Mouse (Mus musculus) stomach, embryonic 16.5 days (tissue): Measurements from ENCODE around the gene Hoxa9. TPM values are rescaled to one million over a fixed set of nuclear protein-coding genes. Genes with fewer than 3 reads are reported as not detected.
A peak's percentile ranks its signal among the peaks of the same experiment; 100 is the strongest.

Source experiments
- ATAC-seq: fragments of 200-750 bp; cut with Nextera tagmentation; 2 replicates; pipeline ENCODE4 v1.8.0; 2017; ENCODE audit warnings: moderate number of reproducible peaks, moderate TSS enrichment; ENCODE audit not compliant: insufficient read depth, low FRiP score
- H3K27ac ChIP-seq: fragments of 300-500 bp; sonication (generic); 2 replicates; pipeline ENCODE4 v1.5.1; 2014; ENCODE audit warnings: low read length
- H3K27me3 ChIP-seq: fragments of 300-500 bp; sonication (generic); 2 replicates; pipeline ENCODE4 v1.6.1; 2014; ENCODE audit warnings: low read length, control low read depth, mixed read lengths; ENCODE audit not compliant: control insufficient read depth, insufficient read depth
- H3K36me3 ChIP-seq: fragments of 300-500 bp; sonication (generic); 2 replicates; pipeline ENCODE4 v1.6.1; 2014; ENCODE audit warnings: low read length; ENCODE audit not compliant: control insufficient read depth, insufficient read depth
- H3K4me1 ChIP-seq: fragments of 300-500 bp; sonication (generic); 2 replicates; pipeline ENCODE4 v1.6.1; 2014; ENCODE audit warnings: low read length, control low read depth, mixed read lengths; ENCODE audit not compliant: control insufficient read depth, insufficient read depth
- H3K4me2 ChIP-seq: fragments of 300-500 bp; sonication (generic); 2 replicates; pipeline ENCODE4 v1.6.1; 2014; ENCODE audit warnings: low read depth, low read length, mixed read lengths
- H3K4me3 ChIP-seq: fragments of 300-500 bp; sonication (generic); replicated peaks from 2 replicates; pipeline ENCODE4 v1.5.1; 2014; ENCODE audit warnings: mild to moderate bottlenecking, low read length
- H3K9ac ChIP-seq: fragments of 300-500 bp; sonication (generic); 2 replicates; pipeline ENCODE4 v1.6.1; 2014; ENCODE audit warnings: low read length
- H3K9me3 ChIP-seq: fragments of 300-500 bp; sonication (generic); replicated peaks from 2 replicates; pipeline ENCODE4 v1.6.1; 2016; ENCODE audit warnings: low read length, control low read depth; ENCODE audit not compliant: control insufficient read depth
- WGBS: fragments of 180-500 bp; shearing (Covaris S2); extraction: QIAGEN DNeasy Blood & Tissue Kit; methylation state at CpG from one replicate; pipeline ENCODE4 v1.1.7; 2014; 5-methylcytosine and 5-hydroxymethylcytosine counted together
- polyA plus RNA-seq: library from polyadenylated mRNA; unstranded; fragments of >200 nt; fragmentation: Nextera tagmentation; extraction: Ambion mirVana; gene quantifications from 2 replicates; pipeline ENCODE4 v1.2.1, GENCODE M21; 2015

Gene Hoxa9
- polyA plus RNA-seq, 1 experiment from 2014 or later: 0.50 TPM

DNA sequence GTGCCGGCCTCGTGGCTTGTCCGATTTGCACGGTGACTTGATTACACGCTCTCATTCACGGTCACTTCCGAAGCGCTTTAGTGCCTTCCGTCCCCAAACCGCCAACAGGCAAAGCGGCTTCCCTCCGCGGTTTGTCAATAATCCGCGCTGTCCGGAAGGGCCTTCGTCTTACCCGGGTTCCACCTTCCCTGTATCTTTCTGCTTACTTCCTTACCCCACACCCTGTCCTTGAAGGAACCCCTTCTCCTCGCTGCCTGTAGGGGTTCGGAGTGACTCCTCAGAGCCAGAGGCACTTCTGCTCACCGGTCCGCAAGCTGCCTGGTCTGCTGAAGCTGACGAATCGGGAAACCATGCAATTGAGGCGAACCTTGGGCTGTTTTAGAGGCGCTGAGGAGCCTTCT, 15.5 kb upstream of the Hoxa9 start:
- peaks cover 5% of the 10 kb centered on the region; the same call in 1 of the 2 replicates for H3K4me1 ChIP-seq
- H3K27me3 ChIP-seq: peaks cover 95% of the 10 kb centered on the region
- ATAC-seq: no peak
- H3K36me3 ChIP-seq: no peaks in the 10 kb centered on the region
- no peak overlapping the region for H3K27ac ChIP-seq
- no peaks in the 10 kb centered on the region for H3K9me3 ChIP-seq
- no peak overlapping the region for H3K4me3 ChIP-seq
- 1% methylated on average over 26 of the region's 26 CpGs for WGBS
- H3K4me2 ChIP-seq: no peak overlapping the region
- H3K9ac ChIP-seq: no peak overlapping the region

DNA sequence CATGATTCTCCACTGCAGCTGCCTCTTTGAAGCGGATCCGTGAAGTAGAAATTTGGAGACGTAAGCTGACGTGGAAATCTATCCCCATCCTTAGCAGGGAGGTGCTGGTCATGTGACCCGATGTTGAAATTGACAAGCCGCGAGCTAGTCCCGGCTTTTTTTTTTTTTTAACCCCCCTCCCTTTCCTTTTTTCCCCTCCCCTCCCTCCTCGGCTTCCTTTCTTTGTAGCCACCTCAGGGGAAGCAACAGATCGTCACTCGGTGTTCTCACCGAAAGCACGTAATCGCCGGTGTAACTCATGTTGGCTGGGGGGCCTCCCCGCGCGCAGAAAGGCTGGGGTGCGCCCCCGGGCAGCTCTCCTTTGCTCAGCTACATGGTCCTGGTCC, 14.9 kb upstream of the Hoxa9 start, which contains the start of gene Hoxa11:
Gene Hoxa11 (minus strand): TSS at position 54 of the 386 bp plus-strand sequence.
- H3K9ac ChIP-seq: no peak within 1 kb of the TSS
- peaks cover 95% of the 10 kb centered on the region for H3K27me3 ChIP-seq
- H3K4me3 ChIP-seq: peak within 1 kb of the TSS; percentile 20; the same call in 1 of the 2 replicates

DNA sequence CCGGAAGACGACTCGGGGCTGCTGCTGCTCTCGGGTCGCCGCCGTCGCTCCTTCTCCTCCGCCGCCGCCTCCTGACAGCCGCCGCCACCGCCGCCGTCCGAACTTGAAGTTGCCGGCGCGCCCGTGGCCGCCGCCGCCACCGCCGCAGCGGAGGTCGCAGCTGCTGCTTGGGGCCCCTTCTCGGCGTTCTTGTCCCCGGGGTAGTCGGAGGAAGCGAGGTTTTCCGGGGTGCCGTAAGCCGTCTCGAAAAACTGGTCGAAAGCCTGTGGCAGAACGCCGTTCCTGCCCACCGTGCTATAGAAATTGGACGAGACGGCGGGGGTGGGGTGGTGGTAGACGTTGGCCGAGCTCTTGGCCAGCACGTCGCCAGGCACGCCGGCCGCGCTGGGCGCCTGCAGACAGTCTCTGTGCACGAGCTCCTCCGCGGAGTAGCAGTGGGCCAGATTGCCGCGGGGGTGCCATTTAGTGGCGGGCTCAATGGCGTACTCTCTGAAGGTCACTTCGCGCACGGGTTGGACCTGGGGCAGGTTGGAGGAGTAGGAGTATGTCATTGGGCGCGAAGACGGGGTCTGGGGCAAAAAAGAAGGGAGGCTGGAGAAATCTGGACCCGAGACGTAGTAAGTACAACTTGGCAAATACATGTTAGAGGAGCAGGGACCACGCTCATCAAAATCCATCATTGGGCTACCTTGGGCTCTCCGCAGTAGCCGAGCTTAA, 14.3 kb upstream of the Hoxa9 start:
- Histone ChIP-seq H3K4me2 (no peak overlapping the region), H3K27me3 (peaks cover 97% of the 10 kb centered on the region), H3K27ac (no peak overlapping the region), H3K9me3 (no peaks in the 10 kb centered on the region), H3K4me1 (peaks cover 5% of the 10 kb centered on the region), H3K9ac (no peak overlapping the region), H3K36me3 (no peaks in the 10 kb centered on the region), H3K4me3 (peak overlapping the region; percentile 20; the same call in 1 of the 2 replicates)
- under 1% methylated on average over 70 of the region's 71 CpGs for WGBS
- no peak for ATAC-seq

More for the DNA sequence above, 14.9 kb upstream of the Hoxa9 start, which contains the start of gene Hoxa11:
- Histone ChIP-seq H3K4me2 (no peak within 1 kb of the TSS), H3K4me1 (peaks cover 5% of the 10 kb centered on the region; the same call in 1 of the 2 replicates), H3K9me3 (no peaks in the 10 kb centered on the region), H3K36me3 (no peaks in the 10 kb centered on the region), H3K27ac (no peak within 1 kb of the TSS)
- no peak for ATAC-seq
- 3% methylated on average over 20 of the region's 20 CpGs for WGBS

DNA sequence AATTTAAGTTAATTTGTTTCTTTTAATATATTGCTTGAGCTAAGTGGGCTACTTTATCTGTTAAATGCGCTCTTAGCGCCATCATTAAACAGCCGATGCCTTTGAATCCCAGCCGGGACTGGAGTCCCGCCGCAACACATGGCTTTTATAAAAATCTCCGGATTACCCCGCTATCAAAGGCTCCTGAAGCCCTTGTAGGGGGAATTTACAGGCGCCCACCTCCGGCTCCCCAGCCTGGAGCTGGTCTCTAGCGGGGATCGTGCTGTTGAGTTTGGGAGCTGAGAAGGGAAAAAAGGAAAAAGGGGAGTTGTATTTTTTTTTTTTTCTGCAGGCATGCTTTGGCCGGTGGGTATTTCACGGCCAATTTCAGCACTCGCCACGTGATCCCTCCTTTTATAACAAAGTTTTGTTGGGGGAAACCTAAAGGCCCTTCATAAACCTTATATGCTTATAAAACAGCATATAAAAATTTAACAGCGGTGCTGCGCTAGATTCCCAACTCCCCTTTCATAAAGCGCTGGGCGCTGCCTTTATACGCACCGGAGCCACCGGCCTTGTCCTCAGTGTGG, 13.7 kb upstream of the Hoxa9 start:
- Histone ChIP-seq H3K4me2 (no peak overlapping the region), H3K9ac (no peak overlapping the region), H3K9me3 (no peaks in the 10 kb centered on the region), H3K27me3 (peaks cover 97% of the 10 kb centered on the region), H3K4me1 (peaks cover 8% of the 10 kb centered on the region), H3K36me3 (no peaks in the 10 kb centered on the region), H3K27ac (no peak overlapping the region), H3K4me3 (peak overlapping the region; percentile 20; the same call in 1 of the 2 replicates)
- 3% methylated on average over 23 of the region's 23 CpGs for WGBS
- no peak for ATAC-seq

DNA sequence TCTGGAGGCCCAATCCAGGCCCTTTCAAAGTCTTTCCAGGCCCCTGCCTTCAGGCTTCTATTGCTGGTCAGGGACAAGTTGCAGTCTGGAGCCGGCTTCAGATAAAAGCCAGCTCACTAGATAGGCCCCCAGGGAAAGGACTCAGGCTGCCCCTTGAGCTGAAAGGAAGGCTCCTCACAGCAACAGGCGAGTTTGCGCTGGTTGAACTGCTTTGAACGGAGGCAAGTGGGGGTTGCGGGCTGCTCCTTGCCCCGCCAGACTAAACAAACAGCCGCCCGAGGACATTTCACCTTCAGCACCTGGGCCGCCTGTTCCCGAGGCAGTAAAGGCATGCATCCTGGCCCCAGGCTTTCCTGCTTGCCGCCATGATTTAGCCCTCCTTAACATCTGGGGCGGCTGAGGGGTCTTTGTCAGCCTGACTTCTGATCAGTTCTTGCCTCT, 12.8 kb upstream of the Hoxa9 start:
- H3K9me3 ChIP-seq: no peaks in the 10 kb centered on the region
- WGBS: 2% methylated on average over 12 of the region's 12 CpGs
- no peak for ATAC-seq
- no peak overlapping the region for H3K9ac ChIP-seq
- no peak overlapping the region for H3K4me2 ChIP-seq
- H3K4me3 ChIP-seq: no peak overlapping the region
- peaks cover 8% of the 10 kb centered on the region for H3K4me1 ChIP-seq
- peaks cover 95% of the 10 kb centered on the region for H3K27me3 ChIP-seq
- no peaks in the 10 kb centered on the region for H3K36me3 ChIP-seq
- H3K27ac ChIP-seq: no peak overlapping the region

DNA sequence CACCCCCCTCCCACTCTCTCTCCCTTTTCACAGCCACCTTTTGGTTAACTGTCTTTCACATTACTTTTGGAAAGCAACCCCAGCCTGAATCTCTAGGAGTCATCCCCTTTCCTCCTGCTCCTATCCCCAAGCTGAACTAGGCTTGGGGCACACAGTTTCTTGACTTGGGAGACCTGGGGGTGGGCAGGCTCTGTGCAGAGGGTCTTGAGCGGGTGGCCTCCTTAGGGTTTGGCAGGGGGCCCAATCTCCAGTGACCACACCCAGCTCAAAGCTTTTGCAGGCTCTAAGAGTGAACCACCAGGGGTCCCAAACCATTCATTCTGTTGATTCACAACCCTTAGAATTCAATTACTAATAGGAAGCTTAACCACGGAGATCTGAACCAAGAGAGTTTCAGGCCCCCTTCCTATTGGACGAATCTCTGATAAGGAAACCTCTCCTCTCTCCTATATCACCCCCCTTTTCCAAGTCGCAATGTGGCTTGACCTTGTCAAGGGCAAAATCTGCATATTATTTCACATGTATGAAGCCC, 12.0 kb upstream of the Hoxa9 start:
- Histone ChIP-seq H3K9me3 (no peaks in the 10 kb centered on the region), H3K36me3 (no peaks in the 10 kb centered on the region), H3K27me3 (peaks cover 92% of the 10 kb centered on the region), H3K27ac (no peak overlapping the region), H3K9ac (no peak overlapping the region), H3K4me3 (no peak overlapping the region), H3K4me1 (peaks cover 8% of the 10 kb centered on the region), H3K4me2 (no peak overlapping the region)
- 6% methylated on average over 4 of the region's 4 CpGs for whole genome bisulfite sequencing
- ATAC-seq: no peak

DNA sequence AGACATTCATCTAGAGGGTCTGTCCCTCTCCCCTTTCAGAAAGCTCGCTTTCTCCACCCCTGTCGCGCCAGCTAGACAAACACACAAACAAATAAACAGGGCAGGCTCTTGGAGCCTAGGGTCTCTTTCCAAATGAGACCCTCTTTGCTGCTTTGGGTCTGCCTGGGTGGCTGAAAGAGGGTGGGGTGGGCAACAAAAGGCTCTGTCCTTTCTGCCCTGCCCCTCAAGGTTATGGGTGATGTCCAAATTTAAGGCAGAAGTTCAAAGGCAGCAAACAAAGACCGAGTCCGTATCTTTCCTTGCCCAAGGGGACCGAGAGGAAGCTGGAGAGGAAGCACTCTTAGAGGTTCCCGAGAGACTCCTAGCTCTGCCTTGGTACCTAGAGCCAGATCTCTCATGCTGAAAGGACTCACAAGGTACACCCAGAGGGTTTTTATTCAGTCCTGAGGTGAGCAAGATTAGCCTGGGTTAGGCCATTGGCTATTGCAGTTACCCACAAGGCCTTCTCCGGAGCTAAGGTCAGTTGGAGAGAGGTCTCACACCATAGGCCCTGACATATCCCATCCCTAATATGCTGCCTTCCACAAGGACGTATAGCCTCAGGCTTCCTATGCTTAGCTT, 10.2 kb upstream of the Hoxa9 start:
- H3K36me3 ChIP-seq: no peaks in the 10 kb centered on the region
- H3K4me2 ChIP-seq: no peak overlapping the region
- H3K4me3 ChIP-seq: no peak overlapping the region
- no peaks in the 10 kb centered on the region for H3K9me3 ChIP-seq
- WGBS: 3% methylated on average over 9 of the region's 9 CpGs
- peaks cover 8% of the 10 kb centered on the region for H3K4me1 ChIP-seq
- no peak for ATAC-seq
- H3K9ac ChIP-seq: no peak overlapping the region
- H3K27me3 ChIP-seq: peaks cover 94% of the 10 kb centered on the region
- H3K27ac ChIP-seq: no peak overlapping the region

DNA sequence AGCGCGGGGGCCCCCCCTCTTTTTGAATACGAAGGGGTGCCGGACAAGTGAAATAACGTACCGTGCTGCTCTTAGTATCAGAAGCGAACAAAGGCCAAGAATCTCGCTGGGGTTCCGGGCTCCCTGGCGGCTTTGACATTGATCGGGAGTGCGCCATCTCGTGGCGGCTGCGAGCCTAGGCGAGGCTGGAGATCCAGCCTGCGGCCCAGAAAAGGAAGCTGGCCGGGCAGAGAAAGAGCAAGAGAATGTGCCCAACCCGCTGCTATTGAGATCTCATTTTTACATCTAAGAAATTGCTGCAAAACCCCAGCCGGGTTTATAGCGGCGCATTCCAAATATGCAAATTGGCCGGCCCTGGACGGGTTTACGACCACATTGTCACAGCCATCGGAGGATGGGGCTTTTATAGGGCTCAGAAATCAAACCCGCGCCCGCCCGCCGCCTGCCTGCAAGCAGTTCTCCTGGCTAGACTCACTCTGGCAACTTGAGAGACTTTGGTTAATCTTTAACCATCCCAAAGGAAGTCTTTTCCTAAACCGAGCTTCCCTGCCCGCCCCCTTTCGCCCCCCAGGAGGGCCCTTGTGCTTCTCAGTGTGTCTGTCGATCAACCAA, 9.6 kb upstream of the Hoxa9 start, which contains the start of gene Hoxa10:
Gene Hoxa10 (minus strand): TSS at position 466 of the 612 bp plus-strand sequence.
- peak; percentile 53 for ATAC-seq
- Histone ChIP-seq H3K9me3 (no peaks in the 10 kb centered on the region), H3K9ac (no peak within 1 kb of the TSS), H3K27me3 (peaks cover 94% of the 10 kb centered on the region), H3K4me3 (peak within 1 kb of the TSS; percentile 19), H3K4me1 (peaks cover 8% of the 10 kb centered on the region), H3K36me3 (no peaks in the 10 kb centered on the region), H3K4me2 (peak within 1 kb of the TSS; percentile 30), H3K27ac (no peak within 1 kb of the TSS)
- under 1% methylated on average over 35 of the region's 35 CpGs for WGBS
